Comparison of ENCODE assay signal across 12 mouse cellular contexts in the genomic region with DNA sequence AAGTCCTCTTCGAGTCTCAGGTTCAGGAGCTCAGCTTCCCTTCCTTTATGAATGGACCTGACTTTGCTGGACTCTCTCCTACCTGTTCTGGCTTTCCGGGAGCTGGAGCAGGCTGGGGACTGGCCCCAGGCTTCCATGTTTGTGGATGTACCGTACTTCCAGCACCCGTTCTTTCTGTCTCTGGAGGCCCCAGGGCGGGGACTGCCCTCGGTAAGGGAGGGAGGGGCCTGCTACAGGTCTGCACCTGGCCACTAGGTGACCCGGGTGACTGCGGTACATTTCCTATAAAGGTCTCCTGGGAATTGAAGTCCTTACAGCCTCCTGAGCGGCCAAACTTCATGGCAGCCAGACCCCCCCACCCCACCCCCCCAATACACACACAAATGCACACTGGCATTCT. TPM values are rescaled to one million over a fixed set of nuclear protein-coding genes. Genes with fewer than 3 reads are reported as not detected.
DNase-seq lines count a peak whose midpoint lies in the region; ATAC-seq and TF ChIP-seq lines count a peak whose summit lies in the region.
"Had no signal": no experiment of that assay in that cellular context is flagged by ENCODE, and none has a peak within 500 bp of the region (broad histone marks: within the 10 kb centered on the region; RNA-seq: fewer than 3 reads in every experiment).

A gene (minus strand): TSS at position 212 of the 400 bp plus-strand sequence.

- peak; percentile 12; the same call in 1 of the 2 replicates for ATAC-seq in liver, embryonic 16.5 days (ENCODE audit: low read depth)
- ATAC-seq in intestine, postnatal 0 days, result peak; percentile 87
- ATAC-seq in hindbrain, postnatal 0 days, result no peak

- H3K4me3 ChIP-seq in liver, embryonic 16.5 days (ENCODE audit: low read depth, low read length), result no peak within 1 kb of the TSS
- H3K4me3 ChIP-seq in intestine, postnatal 0 days (ENCODE audit: low read depth, low read length), result peak within 1 kb of the TSS; percentile 51
- H3K4me3 ChIP-seq in lung, adult 2 months (replicated peaks; ENCODE audit: extremely low read depth, low read depth, low read length), result peak within 1 kb of the TSS; percentile 65
- no peak within 1 kb of the TSS for H3K4me3 ChIP-seq in hindbrain, postnatal 0 days (ENCODE audit: low read length)
- H3K4me3 ChIP-seq: heart, embryonic 10.5 days; neural tube, embryonic 12.5 days had no signal

- TF ChIP-seq CTCF in intestine, postnatal 0 days (IDR thresholded peaks at IDR 0.05; ENCODE audit: low read depth), result peak; percentile 55
- TF ChIP-seq CTCF in lung, adult 2 months (IDR thresholded peaks at IDR 0.05; ENCODE audit: insufficient read depth, low read length), result no peak
- no peak for TF ChIP-seq CTCF in hindbrain, postnatal 0 days (IDR thresholded peaks at IDR 0.05; ENCODE audit: low read depth)

- 0 out of 2 replicates have a peak, but pooled peaks have one; percentile 12 for TF ChIP-seq POLR2A in lung, adult 2 months (IDR thresholded peaks at IDR 0.05; ENCODE audit: borderline replicate concordance, extremely low read depth, low read depth, low read length)

- no peak within 1 kb of the TSS for H3K4me2 ChIP-seq in liver, embryonic 16.5 days (ENCODE audit: low read depth, low read length)
- peak within 1 kb of the TSS; percentile 73 for H3K4me2 ChIP-seq in intestine, postnatal 0 days (replicated peaks; ENCODE audit: low read depth)
- H3K4me2 ChIP-seq in hindbrain, postnatal 0 days (ENCODE audit: low read depth, low read length), result no peak within 1 kb of the TSS
- H3K4me2 ChIP-seq: neural tube, embryonic 12.5 days had no signal

- no peaks in the 10 kb centered on the region for H3K36me3 ChIP-seq in liver, embryonic 16.5 days (ENCODE audit: control insufficient read depth, insufficient read depth)
- peaks cover 11% of the 10 kb centered on the region for H3K36me3 ChIP-seq in intestine, postnatal 0 days (ENCODE audit: control insufficient read depth, insufficient read depth)
- H3K36me3 ChIP-seq in hindbrain, postnatal 0 days (ENCODE audit: insufficient read depth, low read length), result peaks cover 18% of the 10 kb centered on the region; the same call in 1 of the 2 replicates

- no peak for DNase-seq in liver
- peak; percentile 59 for DNase-seq in lung, adult 2 months
- peak; percentile 48 to 56 for DNase-seq in urinary bladder, postnatal 36 days (ENCODE audit: low spot score in 2 of 2)
- no peak for DNase-seq in spleen, postnatal 10 days (ENCODE audit: low spot score in 2 of 2)
- no peak for DNase-seq in cerebellum, postnatal 36 days
- no peak for DNase-seq in hindbrain, postnatal 0 days (ENCODE audit: low spot score)
- DNase-seq: spleen, adult 18-20 months had no signal

- 62% methylated on average over 9 of the region's 9 CpGs for WGBS in liver, embryonic 16.5 days (ENCODE audit: insufficient replicate concordance)
- WGBS in intestine, postnatal 0 days, result 23% methylated on average over 9 of the region's 9 CpGs
- 52% methylated on average over 9 of the region's 9 CpGs for WGBS in lung, adult 2 months
- 56% methylated on average over 9 of the region's 9 CpGs for WGBS in hindbrain, postnatal 0 days

- H3K27me3 ChIP-seq in liver, embryonic 16.5 days (ENCODE audit: control insufficient read depth, insufficient read depth, low read depth, low read length), result no peaks in the 10 kb centered on the region
- no peaks in the 10 kb centered on the region for H3K27me3 ChIP-seq in intestine, postnatal 0 days (replicated peaks; ENCODE audit: control insufficient read depth, insufficient read depth, low read length)
- no peaks in the 10 kb centered on the region for H3K27me3 ChIP-seq in hindbrain, postnatal 0 days (ENCODE audit: insufficient read depth, low read length)
- H3K27me3 ChIP-seq: neural tube, embryonic 12.5 days had no signal

- H3K27ac ChIP-seq in liver, embryonic 16.5 days (ENCODE audit: low read length), result no peak within 1 kb of the TSS
- H3K27ac ChIP-seq in intestine, postnatal 0 days (ENCODE audit: low read depth, low read length), result peak within 1 kb of the TSS; percentile 70
- H3K27ac ChIP-seq in hindbrain, postnatal 0 days, result no peak within 1 kb of the TSS
- H3K27ac ChIP-seq: heart, embryonic 10.5 days; macrophage; neural tube, embryonic 12.5 days had no signal

- no peaks in the 10 kb centered on the region for H3K4me1 ChIP-seq in liver, embryonic 16.5 days (ENCODE audit: control insufficient read depth, low read depth, low read length)
- no peaks in the 10 kb centered on the region for H3K4me1 ChIP-seq in intestine, postnatal 0 days (replicated peaks; ENCODE audit: control insufficient read depth, insufficient read depth, low read length)
- no peaks in the 10 kb centered on the region for H3K4me1 ChIP-seq in lung, adult 2 months (ENCODE audit: control insufficient read depth, insufficient read depth, low read length)
- H3K4me1 ChIP-seq in hindbrain, postnatal 0 days (ENCODE audit: insufficient read depth, low read length), result no peaks in the 10 kb centered on the region
- H3K4me1 ChIP-seq: heart, embryonic 10.5 days; neural tube, embryonic 12.5 days had no signal

- no peak within 1 kb of the TSS for H3K9ac ChIP-seq in liver, embryonic 16.5 days (ENCODE audit: low read depth, low read length)
- peak within 1 kb of the TSS; percentile 53 for H3K9ac ChIP-seq in intestine, postnatal 0 days (ENCODE audit: low read depth, low read length)
- no peak within 1 kb of the TSS for H3K9ac ChIP-seq in hindbrain, postnatal 0 days (replicated peaks; ENCODE audit: low read length)
- H3K9ac ChIP-seq: neural tube, embryonic 12.5 days had no signal

- H3K9me3 ChIP-seq in liver, embryonic 16.5 days (replicated peaks; ENCODE audit: control insufficient read depth, low read length), result no peaks in the 10 kb centered on the region
- H3K9me3 ChIP-seq in intestine, postnatal 0 days (ENCODE audit: control insufficient read depth), result no peaks in the 10 kb centered on the region
- H3K9me3 ChIP-seq in hindbrain, postnatal 0 days (ENCODE audit: low read length), result no peaks in the 10 kb centered on the region
- H3K9me3 ChIP-seq: heart, embryonic 10.5 days; neural tube, embryonic 12.5 days had no signal

RNA-seq across cellular contexts. Expression of the gene that starts here (rescaled TPM):
- 4.5 and 4.6 TPM in 2 replicates for polyA plus RNA-seq in liver, embryonic 16.5 days (2015; fragmentation: Nextera tagmentation; extraction: Ambion mirVana)
- polyA plus RNA-seq in intestine, postnatal 0 days (2015; fragmentation: Nextera tagmentation; extraction: Ambion mirVana), result 100 TPM in 2 replicates
- polyA plus RNA-seq in lung, adult 2 months (2012; rRNA removed), result 79.8 and 83.7 TPM in 2 replicates
- total RNA-seq in hindbrain, postnatal 0 days (2014; rRNA removed), result 3.5 and 4.2 TPM in 2 replicates
- polyA plus RNA-seq in hindbrain, postnatal 0 days (2015; fragmentation: Nextera tagmentation; extraction: Ambion mirVana), result 3.5 and 4.4 TPM in 2 replicates

Comparison
In these comparisons a context has a peak if more than half of its experiments do, and no peak if none do; other contexts are left out.
1. RNA of the gene that starts here (polyA plus RNA-seq): 100 TPM in intestine, postnatal 0 days and 79.8 to 83.7 TPM in lung, adult 2 months; 4.5 to 4.6 TPM in liver, embryonic 16.5 days and 3.5 to 4.4 TPM in hindbrain, postnatal 0 days; every median in the first group is over 10 times any median in the second.
2. H3K4me3 ChIP-seq: peak in intestine, postnatal 0 days (single experiment) and lung, adult 2 months (single experiment); none in liver, embryonic 16.5 days (single experiment) and hindbrain, postnatal 0 days (single experiment).
3. DNase-seq: peak in lung, adult 2 months (single experiment) and urinary bladder, postnatal 36 days (2 of 2); none in liver (single experiment), spleen, postnatal 10 days (0 of 2), cerebellum, postnatal 36 days (0 of 2) and hindbrain, postnatal 0 days (single experiment).